9 mouse cellular contexts compared by ENCODE assay signal in the genomic region with DNA sequence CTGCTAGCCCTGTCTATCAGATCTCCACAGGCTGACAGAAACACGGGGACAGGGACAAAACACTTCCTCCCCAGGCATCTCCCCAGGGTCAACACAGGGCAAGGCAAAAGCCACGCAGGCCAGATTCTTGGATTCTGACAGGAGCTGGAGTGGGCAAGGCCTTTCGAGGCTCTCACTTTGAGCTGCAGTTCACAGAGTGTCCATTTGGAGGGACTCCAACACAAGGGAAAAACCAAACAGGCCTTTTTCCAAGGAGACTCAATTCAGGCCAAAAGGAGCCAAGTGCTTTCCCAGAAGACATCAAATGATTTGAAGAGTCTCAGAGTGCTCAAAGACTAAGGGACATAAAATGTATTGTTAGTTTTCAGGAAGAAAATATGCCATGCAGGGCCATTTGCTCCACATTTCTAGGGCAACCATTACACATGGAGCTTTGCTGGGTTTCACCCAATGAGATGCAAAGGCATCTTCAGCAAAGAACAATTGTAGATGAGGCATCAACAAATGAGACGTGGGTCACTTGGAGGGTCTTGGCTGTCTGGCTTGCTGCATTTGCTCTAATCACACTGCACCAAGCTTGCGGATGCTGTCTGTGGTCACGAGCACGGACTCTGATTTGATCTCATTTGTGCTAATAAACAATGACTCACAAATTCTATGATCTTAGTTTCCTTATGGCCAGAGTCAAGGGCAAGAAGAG.
DNase-seq lines count a peak whose midpoint lies in the region; TF ChIP-seq lines count a peak whose summit lies in the region.
"Had no signal": no experiment of that assay in that cellular context is flagged by ENCODE, and none has a peak within 500 bp of the region (broad histone marks: within the 10 kb centered on the region; RNA-seq: fewer than 3 reads in every experiment).

No protein-coding gene starts in this region.

- H3K4me1 ChIP-seq in testis, adult 2 months (ENCODE audit: control insufficient read depth, insufficient read depth, low read length) = peaks cover 8% of the 10 kb centered on the region
- H3K4me1 ChIP-seq: embryonic facial prominence, embryonic 12.5 days had no signal

- no peak overlapping the region for H3K4me3 ChIP-seq in testis, adult 2 months (ENCODE audit: control insufficient read depth, low read depth, low read length)
- H3K4me3 ChIP-seq: embryonic facial prominence, embryonic 12.5 days had no signal

- intact Hi-C loops in gastrocnemius, postnatal 14 days (cut with DNase I; ENCODE audit: low total_unique reads) = no loop called here

- peak; percentile 7 for DNase-seq in ovary, postnatal 10 days (ENCODE audit: low spot score)
- DNase-seq in ovary, adult 18-20 months (ENCODE audit: low spot score) = no peak
- DNase-seq in cerebellum, adult 11-12 months = peak; percentile 52
- DNase-seq in gastrocnemius, postnatal 14 days = peak; percentile 28
- DNase-seq in kidney, postnatal 4 days = peak; percentile 54 to 64
- DNase-seq in lung, postnatal 25 days (ENCODE audit: low spot score) = peak; percentile 74
- no peak for DNase-seq in thymus, postnatal 25 days

- no peaks in the 10 kb centered on the region for H3K27me3 ChIP-seq in testis, adult 2 months (ENCODE audit: control insufficient read depth, insufficient read depth, low read length)
- H3K27me3 ChIP-seq: embryonic facial prominence, embryonic 12.5 days had no signal

- TF ChIP-seq CTCF in testis, adult 2 months (IDR thresholded peaks at IDR 0.05; ENCODE audit: control insufficient read depth, insufficient read depth, insufficient replicate concordance, low read depth, low read length) = peak; percentile 37; the same call in 1 of the 2 replicates

- no peaks in the 10 kb centered on the region for H3K36me3 ChIP-seq in testis, adult 2 months (ENCODE audit: control insufficient read depth, insufficient read depth, low read length)
- H3K36me3 ChIP-seq: embryonic facial prominence, embryonic 12.5 days had no signal

- no peak overlapping the region for H3K27ac ChIP-seq in testis, adult 2 months (ENCODE audit: control insufficient read depth, insufficient read depth, low read depth, low read length)
- H3K27ac ChIP-seq: embryonic facial prominence, embryonic 12.5 days had no signal

- no peak for TF ChIP-seq POLR2A in testis, adult 2 months (IDR thresholded peaks at IDR 0.05; ENCODE audit: control insufficient read depth, low read depth, low read length)

Comparison
In these comparisons a context has a peak if more than half of its experiments do, and no peak if none do; other contexts are left out.
1. DNase-seq: peak in ovary, postnatal 10 days (single experiment), cerebellum, adult 11-12 months (single experiment), gastrocnemius, postnatal 14 days (single experiment), kidney, postnatal 4 days (2 of 2) and lung, postnatal 25 days (single experiment); none in ovary, adult 18-20 months (single experiment) and thymus, postnatal 25 days (single experiment).